Mouse (Mus musculus) myocyte (in vitro differentiated cells): ENCODE data around the gene Dcakd.

Source experiments
- E2F4 ChIP-seq: IDR thresholded peaks from one replicate; pipeline ENCODE4 v1.6.1; 2011; ENCODE audit warnings: mild to moderate bottlenecking, control low read depth, moderate library complexity; ENCODE audit not compliant: insufficient read depth
- MAX ChIP-seq: IDR thresholded peaks from one replicate; pipeline ENCODE4 v1.6.1; 2011; ENCODE audit warnings: low read depth, mild to moderate bottlenecking, control low read depth
- MYOG ChIP-seq, 3 experiments: IDR thresholded peaks; one replicate each; pipeline ENCODE4 v1.6.1; 2011; ENCODE audit warnings: control low read depth in 2 of 3, low read depth in 2 of 3, mild to moderate bottlenecking in 2 of 3; ENCODE audit not compliant: insufficient read length in 2 of 3, control insufficient read depth in 1 of 3, insufficient read depth in 1 of 3
- POLR2A ChIP-seq: IDR thresholded peaks from one replicate; pipeline ENCODE4 v1.6.1; 2011; ENCODE audit warnings: low read depth, mild to moderate bottlenecking, control low read depth, moderate library complexity; ENCODE audit not compliant: insufficient read length
- POLR2AphosphoS2 ChIP-seq: IDR thresholded peaks from one replicate; pipeline ENCODE4 v1.6.1; 2011; ENCODE audit warnings: low read depth, control low read depth; ENCODE audit not compliant: insufficient read length
- USF1 ChIP-seq: IDR thresholded peaks from one replicate; pipeline ENCODE4 v1.6.1; 2011; ENCODE audit warnings: low read depth, mild to moderate bottlenecking, control low read depth, moderate library complexity

GRCm38 (mm10) chr11:103051249-103051691 lies 23.1 kb upstream of the Dcakd start:
- TF ChIP-seq POLR2A (peak; percentile 65), MYOG (IDR thresholded peaks at IDR 0.05; ENCODE audit: control insufficient read depth in 1 of 3, insufficient read depth in 1 of 3, insufficient read length in 2 of 3, low read depth in 2 of 3) (peak in 1 of 3 experiments; percentile 67), USF1 (peak; percentile 19), MAX (no peak), POLR2AphosphoS2 (peak; percentile 77), E2F4 (no peak)
